Mouse (Mus musculus) C2C12 (cell line): ENCODE measurements around the gene Sp9. TPM values are rescaled to one million over a fixed set of nuclear protein-coding genes. Genes with fewer than 3 reads are reported as not detected.

Experiments used
- H3K27me3 ChIP-seq: one replicate; pipeline ENCODE4 v1.6.1; 2011; ENCODE audit not compliant: control insufficient read depth, insufficient read depth, insufficient read length
- H3K36me3 ChIP-seq: one replicate; pipeline ENCODE4 v1.6.1; 2011; ENCODE audit not compliant: control insufficient read depth, insufficient read depth
- H3K4me3 ChIP-seq: one replicate; pipeline ENCODE4 v1.5.1; 2011; ENCODE audit warnings: mild to moderate bottlenecking, control low read depth; ENCODE audit not compliant: poor library complexity, insufficient read depth, severe bottlenecking
- H3K79me2 ChIP-seq: one replicate; pipeline ENCODE4 v1.6.1; 2011; ENCODE audit not compliant: control insufficient read depth, insufficient read depth
- H3K79me3 ChIP-seq: one replicate; pipeline ENCODE4 v1.6.1; 2011; ENCODE audit warnings: low read depth, control low read depth
- H3ac ChIP-seq: one replicate; pipeline ENCODE3; 2011; ENCODE audit warnings: low read depth; ENCODE audit not compliant: control insufficient read depth, insufficient read length
- CEBPB ChIP-seq: IDR thresholded peaks from one replicate; pipeline ENCODE4 v1.6.1; 2011; ENCODE audit warnings: low read depth, mild to moderate bottlenecking, control low read depth, moderate library complexity
- CTCF ChIP-seq: IDR thresholded peaks from one replicate; pipeline ENCODE4 v1.5.1; 2011; ENCODE audit not compliant: control insufficient read depth, insufficient read depth, insufficient read length
- FOSL1 ChIP-seq: IDR thresholded peaks from one replicate; pipeline ENCODE4 v1.8.0; 2011; ENCODE audit warnings: mild to moderate bottlenecking, low read length; ENCODE audit not compliant: poor library complexity, insufficient read depth, severe bottlenecking
- MAX ChIP-seq: IDR thresholded peaks from one replicate; pipeline ENCODE4 v1.6.1; 2011; ENCODE audit warnings: mild to moderate bottlenecking, control low read depth
- MYOD1 ChIP-seq: IDR thresholded peaks from one replicate; pipeline ENCODE4 v1.6.1; 2011; ENCODE audit warnings: low read depth; ENCODE audit not compliant: control insufficient read depth, insufficient read length
- MYOG ChIP-seq: IDR thresholded peaks from one replicate; pipeline ENCODE4 v1.6.1; 2011; ENCODE audit not compliant: control insufficient read depth, insufficient read length; ENCODE audit errors: extremely low read depth
- USF1 ChIP-seq: IDR thresholded peaks from one replicate; pipeline ENCODE4 v1.6.1; 2011; ENCODE audit warnings: low read depth, mild to moderate bottlenecking, control low read depth, moderate library complexity
- long read RNA-seq, 2 experiments: library from polyadenylated mRNA; unstranded; transcript quantifications; one replicate each; pipeline ENCODE4 v2.0.0; 2019 to 2020
- polyA plus RNA-seq: library from polyadenylated mRNA; unstranded; fragments of >200 nt; fragmentation: generic; extraction: Trizol; gene quantifications from one replicate; pipeline ENCODE4 v1.2.1, GENCODE M21; 2012; ENCODE audit warnings: missing spikeins

The Sp9 gene
- 0.02 TPM for polyA plus RNA-seq
- long read RNA-seq, experiment 1, partial matches to known transcripts: 0 of 1 reads
- long read RNA-seq, experiment 1, other reads (novel, unspliced or antisense): 1 of 1 reads
- long read RNA-seq, experiment 2: 0 reads

GRCm38 (mm10) chr2:73271459-73272161 is at the start of gene Sp9:
Gene Sp9, plus strand, starts transcription at chr2:73271925.
- H3K79me2 ChIP-seq: no peaks in the 10 kb centered on the region
- H3K36me3 ChIP-seq: no peaks in the 10 kb centered on the region
- H3ac ChIP-seq: peak within 1 kb of the TSS; percentile 16
- peaks cover 41% of the 10 kb centered on the region for H3K27me3 ChIP-seq
- H3K79me3 ChIP-seq: no peaks in the 10 kb centered on the region
- H3K4me3 ChIP-seq: peak within 1 kb of the TSS; percentile 18
- TF ChIP-seq FOSL1 (no peak), CTCF (no peak), CEBPB (no peak)

- Histone ChIP-seq H3ac (no peak overlapping the region), H3K4me3 (no peak overlapping the region), H3K79me3 (no peaks in the 10 kb centered on the region), H3K79me2 (no peaks in the 10 kb centered on the region), H3K27me3 (peaks cover 19% of the 10 kb centered on the region), H3K36me3 (no peaks in the 10 kb centered on the region)
- TF ChIP-seq MYOD1 (no peak), CEBPB (no peak), MYOG (no peak), FOSL1 (no peak), MAX (no peak), CTCF (no peak), USF1 (no peak)
Observed at GRCm38 (mm10) chr2:73231081-73231480, 40.6 kb upstream of the Sp9 start.

DNA sequence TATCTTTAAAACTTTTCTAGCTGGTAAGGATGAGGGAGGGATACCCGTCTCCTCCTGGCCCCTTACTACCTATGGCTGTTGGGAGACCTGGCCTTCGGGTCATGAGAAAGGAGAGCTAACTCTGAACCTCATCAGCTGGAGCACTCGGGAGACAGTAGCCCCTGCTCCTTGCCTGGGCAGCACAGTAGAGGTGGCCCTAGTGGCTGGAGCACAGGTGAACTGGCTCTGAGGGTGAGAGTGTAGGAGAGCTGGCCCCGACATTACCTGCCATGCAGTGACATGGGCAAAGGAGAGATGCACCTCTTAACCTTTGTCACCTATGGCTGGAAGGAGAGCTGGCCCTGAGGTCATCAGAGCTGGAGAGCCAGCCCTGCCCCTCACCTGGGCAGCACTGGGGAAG is 30.4 kb upstream of the Sp9 start:
- TF ChIP-seq CTCF: no peak
- TF ChIP-seq FOSL1: no peak
- TF ChIP-seq MAX: no peak
- TF ChIP-seq MYOG: no peak
- no peak for TF ChIP-seq MYOD1
- TF ChIP-seq CEBPB: no peak
- no peaks in the 10 kb centered on the region for H3K36me3 ChIP-seq
- no peak overlapping the region for H3ac ChIP-seq
- no peak overlapping the region for H3K4me3 ChIP-seq
- peaks cover 10% of the 10 kb centered on the region for H3K27me3 ChIP-seq
- H3K79me2 ChIP-seq: no peaks in the 10 kb centered on the region
- no peaks in the 10 kb centered on the region for H3K79me3 ChIP-seq

DNA sequence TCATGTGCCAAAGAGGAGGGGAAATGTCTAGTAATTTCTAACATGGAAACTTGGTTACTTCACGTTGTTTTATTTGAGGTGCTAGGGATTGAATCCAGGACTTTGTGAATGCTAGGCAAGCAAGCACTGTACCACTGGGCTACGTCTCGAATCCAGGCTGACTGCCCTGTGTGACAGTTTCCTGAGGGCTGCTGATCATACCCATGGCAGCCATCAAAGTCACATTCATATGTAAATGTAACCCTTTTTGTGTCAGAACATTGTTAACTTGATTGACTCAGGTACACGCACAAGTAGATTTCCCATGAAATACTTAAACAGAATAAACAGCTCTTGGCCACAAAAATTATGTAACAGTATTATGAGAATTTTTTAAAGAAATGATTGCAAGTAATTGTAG is 23.0 kb upstream of the Sp9 start:
- H3K79me3 ChIP-seq: no peaks in the 10 kb centered on the region
- no peaks in the 10 kb centered on the region for H3K36me3 ChIP-seq
- H3ac ChIP-seq: no peak overlapping the region

GRCm38 (mm10) chr2:73263172-73263765 is 8.5 kb upstream of the Sp9 start:
- Histone ChIP-seq H3K4me3 (no peak overlapping the region), H3K27me3 (no peaks in the 10 kb centered on the region)
- TF ChIP-seq FOSL1 (no peak), MYOD1 (no peak)

More for the DNA sequence above, 23.0 kb upstream of the Sp9 start:
- no peak overlapping the region for H3K4me3 ChIP-seq
- TF ChIP-seq CEBPB (no peak), MAX (no peak), CTCF (no peak), MYOD1 (no peak), USF1 (no peak), MYOG (no peak), FOSL1 (no peak)
- H3K27me3 ChIP-seq: no peaks in the 10 kb centered on the region
- no peaks in the 10 kb centered on the region for H3K79me2 ChIP-seq

More at GRCm38 (mm10) chr2:73263172-73263765, 8.5 kb upstream of the Sp9 start:
- Histone ChIP-seq H3K79me3 (no peaks in the 10 kb centered on the region), H3ac (no peak overlapping the region), H3K36me3 (no peaks in the 10 kb centered on the region), H3K79me2 (no peaks in the 10 kb centered on the region)
